Mouse (Mus musculus) forebrain, embryonic 14.5 days (tissue): ENCODE results near the gene Bri3bp. TPM values are rescaled to one million over a fixed set of nuclear protein-coding genes. Genes with fewer than 3 reads are reported as not detected.
"Not testable (repeated sequence)": the region's sequence is repeated elsewhere in the genome, so short reads cannot be mapped to it uniquely, and the experiment has no call there.

Source experiments
- ATAC-seq: fragments of 200-750 bp; cut with Nextera tagmentation; 2 replicates; pipeline ENCODE4 v1.8.0; 2017; ENCODE audit warnings: mild to moderate bottlenecking, moderate library complexity
- DNase-seq: peaks from one replicate; pipeline ENCODE4 v3.0.0-alpha.2; 2015; ENCODE audit warnings: low spot score
- H3K27ac ChIP-seq: fragments of 300-500 bp; sonication (generic); 2 replicates; pipeline ENCODE4 v1.5.1; 2014; ENCODE audit warnings: low read depth, mild to moderate bottlenecking, control low read depth, low read length, moderate library complexity
- H3K27me3 ChIP-seq: fragments of 300-500 bp; sonication (generic); replicated peaks from 2 replicates; pipeline ENCODE4 v1.6.1; 2014; ENCODE audit warnings: low read length, control low read depth, mixed read lengths; ENCODE audit not compliant: control insufficient read depth, insufficient read depth
- H3K36me3 ChIP-seq: fragments of 300-500 bp; sonication (generic); 2 replicates; pipeline ENCODE4 v1.6.1; 2014; ENCODE audit warnings: low read length, control low read depth; ENCODE audit not compliant: control insufficient read depth, insufficient read depth
- H3K4me1 ChIP-seq: fragments of 300-500 bp; sonication (generic); 2 replicates; pipeline ENCODE4 v1.6.1; 2014; ENCODE audit warnings: antibody characterized with exemption, low read length, control low read depth; ENCODE audit not compliant: control insufficient read depth, insufficient read depth
- H3K4me2 ChIP-seq: fragments of 300-500 bp; sonication (generic); 2 replicates; pipeline ENCODE4 v1.6.1; 2014; ENCODE audit warnings: mild to moderate bottlenecking, control low read depth, low read length
- H3K4me3 ChIP-seq: fragments of 300-500 bp; sonication (generic); 2 replicates; pipeline ENCODE4 v1.5.1; 2014; ENCODE audit warnings: low read depth, low read length, control low read depth
- H3K9ac ChIP-seq: fragments of 300-500 bp; sonication (generic); 2 replicates; pipeline ENCODE4 v1.6.1; 2014; ENCODE audit warnings: mild to moderate bottlenecking, low read length, control low read depth, moderate library complexity
- H3K9me3 ChIP-seq: fragments of 300-500 bp; sonication (generic); replicated peaks from 2 replicates; pipeline ENCODE4 v1.6.1; 2016; ENCODE audit warnings: low read length, control low read depth, mixed read lengths; ENCODE audit not compliant: control insufficient read depth
- WGBS: fragments of 180-500 bp; shearing (Covaris S2); extraction: QIAGEN DNeasy Blood & Tissue Kit; methylation state at CpG from one replicate; pipeline ENCODE4 v1.1.7; 2014; 5-methylcytosine and 5-hydroxymethylcytosine counted together
- polyA plus RNA-seq: library from polyadenylated mRNA; unstranded; fragments of >200 nt; fragmentation: Nextera tagmentation; extraction: Ambion mirVana; gene quantifications from 2 replicates; pipeline ENCODE4 v1.2.1, GENCODE M21; 2014

Gene Bri3bp
- polyA plus RNA-seq, 1 experiment from 2014 or later = 26.0 TPM

GRCm38 (mm10) chr5:125480434-125481231 lies 39.3 kb downstream of the Bri3bp start:
- Histone ChIP-seq H3K4me2 (no peak overlapping the region), H3K27ac (no peak overlapping the region), H3K4me3 (no peak overlapping the region), H3K4me1 (peaks cover 12% of the 10 kb centered on the region), H3K27me3 (no peaks in the 10 kb centered on the region), H3K9me3 (no peaks in the 10 kb centered on the region), H3K36me3 (peaks cover 31% of the 10 kb centered on the region), H3K9ac (no peak overlapping the region)
- ATAC-seq (no peak), DNase-seq (no peak)
- 79% methylated on average over 11 of the region's 11 CpGs for WGBS

- Histone ChIP-seq H3K36me3 (peaks cover 33% of the 10 kb centered on the region), H3K4me2 (no peak overlapping the region), H3K27me3 (no peaks in the 10 kb centered on the region), H3K9me3 (no peaks in the 10 kb centered on the region), H3K4me1 (peaks cover under 1% of the 10 kb centered on the region), H3K9ac (no peak overlapping the region), H3K4me3 (no peak overlapping the region), H3K27ac (no peak overlapping the region)
- no peak for DNase-seq
- no peak for ATAC-seq
- 93% methylated on average over 7 of the region's 7 CpGs for WGBS
Observed at GRCm38 (mm10) chr5:125482474-125482873, 41.1 kb downstream of the Bri3bp start.

GRCm38 (mm10) chr5:125483712-125484611 lies 42.6 kb downstream of the Bri3bp start:
- ATAC-seq (no peak), DNase-seq (no peak)
- Histone ChIP-seq H3K9ac (no peak overlapping the region), H3K4me3 (no peak overlapping the region), H3K36me3 (peaks cover 40% of the 10 kb centered on the region), H3K27ac (no peak overlapping the region), H3K27me3 (no peaks in the 10 kb centered on the region), H3K4me1 (no peaks in the 10 kb centered on the region), H3K4me2 (no peak overlapping the region), H3K9me3 (no peaks in the 10 kb centered on the region)
- WGBS = 86% methylated on average over 5 of the region's 6 CpGs

DNA sequence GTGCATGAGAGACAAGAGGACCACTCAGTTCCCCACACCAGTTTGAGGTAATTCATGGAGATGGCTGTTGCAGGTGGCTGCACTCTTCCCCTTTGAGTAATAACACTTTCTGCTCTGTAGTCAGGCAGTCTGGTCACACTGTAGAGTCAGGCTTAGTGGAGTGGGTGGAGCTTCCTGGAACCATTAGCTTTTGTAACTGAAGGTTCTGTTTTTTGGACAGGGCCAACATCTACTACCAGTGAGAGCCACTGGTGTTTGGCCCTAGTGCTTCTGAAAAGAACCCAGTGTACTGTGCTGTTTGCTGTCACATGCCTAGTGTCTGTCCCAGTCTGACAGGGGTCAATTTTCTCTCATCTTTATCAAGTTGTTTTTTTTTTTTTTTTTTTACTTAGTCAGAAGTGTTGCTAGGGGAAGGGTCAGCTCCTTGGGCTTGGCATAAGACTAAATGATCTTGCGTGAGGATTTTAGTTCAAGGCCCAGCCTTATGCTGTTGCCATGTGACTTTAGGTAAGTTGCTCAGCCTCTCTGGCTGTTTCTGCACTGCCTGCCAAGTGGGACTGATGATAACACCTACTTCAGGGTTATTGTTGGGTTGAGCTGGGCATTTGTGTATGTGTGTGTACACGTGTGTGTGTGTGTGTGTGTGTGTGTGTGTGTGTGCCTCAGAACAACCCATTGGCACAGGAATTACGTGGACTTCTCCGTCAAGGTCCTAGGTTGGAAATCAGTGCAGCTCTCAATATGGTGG lies 43.8 kb downstream of the Bri3bp start:
- DNase-seq = no peak
- ATAC-seq = no peak
- Histone ChIP-seq H3K9ac (no peak overlapping the region), H3K36me3 (peaks cover 48% of the 10 kb centered on the region), H3K27ac (no peak overlapping the region), H3K4me1 (no peaks in the 10 kb centered on the region), H3K4me3 (no peak overlapping the region), H3K27me3 (no peaks in the 10 kb centered on the region), H3K9me3 (no peaks in the 10 kb centered on the region), H3K4me2 (no peak overlapping the region)
- 94% methylated on average over 4 of the region's 4 CpGs for WGBS

- Histone ChIP-seq H3K27me3 (no peaks in the 10 kb centered on the region), H3K9me3 (no peaks in the 10 kb centered on the region), H3K9ac (no peak overlapping the region), H3K4me1 (no peaks in the 10 kb centered on the region), H3K36me3 (peaks cover 56% of the 10 kb centered on the region), H3K27ac (no peak overlapping the region), H3K4me3 (no peak overlapping the region), H3K4me2 (no peak overlapping the region)
- no peak for ATAC-seq
- WGBS = 76% methylated on average over 1 of the region's 1 CpGs
- DNase-seq = no peak
Observed at GRCm38 (mm10) chr5:125486088-125486487, 44.7 kb downstream of the Bri3bp start.

DNA sequence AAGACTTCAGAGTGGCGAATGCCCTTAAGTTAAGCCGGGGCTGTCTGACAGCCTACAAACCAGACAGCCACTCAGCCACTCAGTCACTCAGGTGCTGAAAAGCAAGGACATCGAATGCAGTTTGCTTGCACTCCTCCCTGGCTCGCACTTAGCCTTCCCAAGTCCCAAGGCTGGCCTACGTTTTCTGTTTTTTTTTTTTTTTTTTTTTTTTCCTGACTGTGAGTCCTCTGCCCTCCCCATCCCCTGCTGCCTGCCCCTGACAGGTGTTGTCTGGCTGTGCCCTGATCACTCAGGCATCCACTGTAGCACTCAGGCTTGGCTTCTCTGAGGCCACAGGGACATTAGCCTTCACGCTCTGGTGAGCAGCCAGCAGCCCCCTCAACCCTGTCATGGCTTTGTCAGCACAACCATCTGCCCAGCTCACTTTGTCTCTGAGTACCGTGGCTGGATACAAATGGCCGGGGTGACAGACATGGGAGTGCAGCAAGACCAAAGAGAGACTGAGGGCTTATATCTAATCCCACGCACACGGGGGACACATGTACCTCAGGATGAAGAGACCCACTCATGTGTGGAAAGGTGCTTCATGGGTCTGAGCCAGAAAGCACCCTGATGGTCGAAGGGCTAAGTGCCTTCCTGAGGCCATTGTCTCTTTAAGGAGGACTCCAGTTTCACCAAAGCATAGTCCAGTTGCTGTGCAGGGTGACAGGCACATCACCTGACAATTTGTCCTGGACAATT lies 46.2 kb downstream of the Bri3bp start:
- ATAC-seq (peak; percentile 63; the same call in 1 of the 2 replicates), DNase-seq (peak; percentile 56)
- peak overlapping the region; percentile 10; the same call in 1 of the 2 replicates for H3K27ac ChIP-seq
- no peaks in the 10 kb centered on the region for H3K27me3 ChIP-seq
- H3K4me3 ChIP-seq = no peak overlapping the region
- H3K4me1 ChIP-seq = no peaks in the 10 kb centered on the region
- WGBS = 60% methylated on average over 11 of the region's 11 CpGs
- H3K4me2 ChIP-seq = no peak overlapping the region
- H3K9ac ChIP-seq = no peak overlapping the region
- H3K36me3 ChIP-seq = peaks cover 60% of the 10 kb centered on the region
- no peaks in the 10 kb centered on the region for H3K9me3 ChIP-seq

- Histone ChIP-seq H3K9ac (no peak overlapping the region), H3K27me3 (no peaks in the 10 kb centered on the region), H3K4me1 (no peaks in the 10 kb centered on the region), H3K4me2 (no peak overlapping the region), H3K36me3 (peaks cover 59% of the 10 kb centered on the region), H3K9me3 (no peaks in the 10 kb centered on the region), H3K4me3 (no peak overlapping the region), H3K27ac (peak overlapping the region; percentile 10; the same call in 1 of the 2 replicates)
- peak; percentile 48; the same call in 1 of the 2 replicates for ATAC-seq
- WGBS = 78% methylated on average over 4 of the region's 4 CpGs
- no peak for DNase-seq
Observed at GRCm38 (mm10) chr5:125488116-125488455, 46.7 kb downstream of the Bri3bp start.

GRCm38 (mm10) chr5:125488953-125489352 lies 47.6 kb downstream of the Bri3bp start:
- not testable (repeated sequence) for H3K4me2 ChIP-seq, H3K4me1 ChIP-seq, ATAC-seq, H3K27me3 ChIP-seq, H3K9ac ChIP-seq, H3K27ac ChIP-seq, DNase-seq, H3K9me3 ChIP-seq, H3K4me3 ChIP-seq
- 91% methylated on average over 5 of the region's 5 CpGs for WGBS
- H3K36me3 ChIP-seq = peaks cover 54% of the 10 kb centered on the region
